Mouse (Mus musculus): Measurements from ENCODE around the gene Dgka. TPM values are rescaled to one million over a fixed set of nuclear protein-coding genes. Genes with fewer than 3 reads are reported as not detected.
"Not testable (repeated sequence)": the region's sequence is repeated elsewhere in the genome, so short reads cannot be mapped to it uniquely, and the experiment has no call there.

The Dgka gene
- total and polyA plus RNA-seq, 2 experiments = 6.5 to 7.2 TPM

DNA sequence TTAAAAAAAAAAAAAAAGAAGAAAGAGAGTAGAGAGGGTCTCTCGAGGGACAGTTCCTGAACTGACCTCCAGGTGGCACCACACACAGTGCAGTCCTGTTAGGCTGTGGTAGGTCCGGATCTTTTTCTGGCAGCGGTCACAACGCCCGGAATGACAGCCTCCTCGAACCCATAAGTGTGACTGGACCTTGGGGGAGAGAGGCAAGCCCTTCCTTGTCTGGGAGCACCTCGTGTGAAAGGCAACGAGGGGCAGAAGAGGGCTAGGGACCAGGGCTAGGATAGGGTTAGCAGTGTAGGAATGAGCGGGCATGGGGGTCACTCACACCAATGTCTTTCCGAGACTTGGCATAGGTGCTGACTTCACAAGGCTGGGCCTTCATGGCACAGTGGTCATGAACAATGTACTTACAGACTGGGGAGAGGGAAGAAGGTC is 13.6 kb downstream of the Dgka start:
- Histone ChIP-seq H3K36me3 (ENCODE audit: control insufficient read depth, insufficient read depth, low read length) (peaks cover 6% of the 10 kb centered on the region), H3K79me2 (ENCODE audit: control insufficient read depth, insufficient read depth, low read length) (no peaks in the 10 kb centered on the region), H3K4me3 (ENCODE audit: insufficient read depth, low read depth, low read length) (no peak overlapping the region), H3K4me1 (ENCODE audit: control insufficient read depth, insufficient read depth, low read length) (peaks cover 1% of the 10 kb centered on the region; the same call in 1 of the 2 replicates), H3K27me3 (ENCODE audit: control insufficient read depth, insufficient read depth, low read length) (no peaks in the 10 kb centered on the region), H3K27ac (replicated peaks; ENCODE audit: insufficient read depth, low read depth, low read length) (no peak overlapping the region), H3K9ac (ENCODE audit: low read depth, low read length) (no peak overlapping the region; the same call in 1 of the 2 replicates)
- peak; percentile 36 for DNase-seq (ENCODE audit: extremely low read depth, low read depth, low spot score)
- TF ChIP-seq POLR2A (IDR thresholded peaks at IDR 0.05; ENCODE audit: extremely low read depth, insufficient read depth, low read length) (no peak), CTCF (IDR thresholded peaks at IDR 0.05; ENCODE audit: low read depth, low read length) (peak; percentile 91)
- 20% methylated on average over 10 of the region's 10 CpGs for WGBS

DNA sequence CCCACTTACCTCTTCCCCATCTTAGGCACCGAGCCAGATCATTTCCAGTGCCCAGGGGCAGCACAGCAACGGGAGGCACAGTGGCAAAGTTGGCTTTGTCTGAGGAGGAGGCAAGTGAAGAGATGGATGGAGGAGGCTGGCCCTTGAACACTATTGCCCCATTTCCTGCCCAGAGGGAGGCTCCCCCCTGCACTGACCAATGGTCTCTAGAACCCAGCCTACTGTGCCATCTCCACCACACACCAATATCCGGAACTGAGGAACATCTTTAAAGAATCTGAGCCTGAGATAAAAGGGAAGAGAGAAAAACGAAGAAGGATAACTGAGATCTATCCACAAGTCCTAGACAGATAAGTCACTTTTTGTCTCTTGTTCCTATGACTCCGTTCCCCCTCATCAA is 16.6 kb downstream of the Dgka start:
- Histone ChIP-seq H3K4me1 (ENCODE audit: control insufficient read depth, insufficient read depth, low read length) (peaks cover 1% of the 10 kb centered on the region; the same call in 1 of the 2 replicates), H3K27ac (replicated peaks; ENCODE audit: insufficient read depth, low read depth, low read length) (no peak overlapping the region), H3K9ac (ENCODE audit: low read depth, low read length) (no peak overlapping the region), H3K4me3 (ENCODE audit: insufficient read depth, low read depth, low read length) (no peak overlapping the region), H3K36me3 (ENCODE audit: control insufficient read depth, insufficient read depth, low read length) (no peaks in the 10 kb centered on the region; the same call in 1 of the 2 replicates), H3K79me2 (ENCODE audit: control insufficient read depth, insufficient read depth, low read length) (no peaks in the 10 kb centered on the region), H3K27me3 (ENCODE audit: control insufficient read depth, insufficient read depth, low read length) (no peaks in the 10 kb centered on the region)
- DNase-seq (ENCODE audit: extremely low read depth, low read depth, low spot score) = no peak
- TF ChIP-seq POLR2A (IDR thresholded peaks at IDR 0.05; ENCODE audit: extremely low read depth, insufficient read depth, low read length) = no peak
- TF ChIP-seq CTCF (IDR thresholded peaks at IDR 0.05; ENCODE audit: low read depth, low read length) = no peak
- WGBS = 91% methylated on average over 5 of the region's 5 CpGs

DNA sequence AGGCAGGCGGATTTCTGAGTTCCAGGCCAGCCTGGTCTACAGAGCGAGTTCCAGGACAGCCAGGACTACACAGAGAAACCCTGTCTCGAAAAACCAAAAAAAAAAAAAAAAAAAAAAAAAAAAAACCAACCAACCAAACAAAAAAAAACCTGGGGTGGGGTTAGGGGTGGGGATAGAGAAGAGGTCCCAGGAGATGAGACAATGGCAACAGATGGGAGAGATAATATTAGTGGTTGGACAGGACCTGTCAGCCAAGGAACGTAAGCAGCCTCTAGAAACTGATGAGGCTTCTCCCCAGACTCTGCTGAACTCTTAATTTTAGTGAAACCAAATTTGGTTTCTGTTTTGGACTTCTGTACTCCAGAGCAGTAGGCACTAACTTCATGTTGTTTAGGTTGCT is 19.2 kb downstream of the Dgka start:
- not testable (repeated sequence) for H3K4me1 ChIP-seq (ENCODE audit: control insufficient read depth, insufficient read depth, low read length); H3K79me2 ChIP-seq (ENCODE audit: control insufficient read depth, insufficient read depth, low read length); H3K4me3 ChIP-seq (ENCODE audit: insufficient read depth, low read depth, low read length); H3K27ac ChIP-seq (replicated peaks; ENCODE audit: insufficient read depth, low read depth, low read length); DNase-seq (ENCODE audit: extremely low read depth, low read depth, low spot score); H3K36me3 ChIP-seq (ENCODE audit: control insufficient read depth, insufficient read depth, low read length); H3K9ac ChIP-seq (ENCODE audit: low read depth, low read length); H3K27me3 ChIP-seq (ENCODE audit: control insufficient read depth, insufficient read depth, low read length)
- 95% methylated on average over 4 of the region's 4 CpGs for WGBS

DNA sequence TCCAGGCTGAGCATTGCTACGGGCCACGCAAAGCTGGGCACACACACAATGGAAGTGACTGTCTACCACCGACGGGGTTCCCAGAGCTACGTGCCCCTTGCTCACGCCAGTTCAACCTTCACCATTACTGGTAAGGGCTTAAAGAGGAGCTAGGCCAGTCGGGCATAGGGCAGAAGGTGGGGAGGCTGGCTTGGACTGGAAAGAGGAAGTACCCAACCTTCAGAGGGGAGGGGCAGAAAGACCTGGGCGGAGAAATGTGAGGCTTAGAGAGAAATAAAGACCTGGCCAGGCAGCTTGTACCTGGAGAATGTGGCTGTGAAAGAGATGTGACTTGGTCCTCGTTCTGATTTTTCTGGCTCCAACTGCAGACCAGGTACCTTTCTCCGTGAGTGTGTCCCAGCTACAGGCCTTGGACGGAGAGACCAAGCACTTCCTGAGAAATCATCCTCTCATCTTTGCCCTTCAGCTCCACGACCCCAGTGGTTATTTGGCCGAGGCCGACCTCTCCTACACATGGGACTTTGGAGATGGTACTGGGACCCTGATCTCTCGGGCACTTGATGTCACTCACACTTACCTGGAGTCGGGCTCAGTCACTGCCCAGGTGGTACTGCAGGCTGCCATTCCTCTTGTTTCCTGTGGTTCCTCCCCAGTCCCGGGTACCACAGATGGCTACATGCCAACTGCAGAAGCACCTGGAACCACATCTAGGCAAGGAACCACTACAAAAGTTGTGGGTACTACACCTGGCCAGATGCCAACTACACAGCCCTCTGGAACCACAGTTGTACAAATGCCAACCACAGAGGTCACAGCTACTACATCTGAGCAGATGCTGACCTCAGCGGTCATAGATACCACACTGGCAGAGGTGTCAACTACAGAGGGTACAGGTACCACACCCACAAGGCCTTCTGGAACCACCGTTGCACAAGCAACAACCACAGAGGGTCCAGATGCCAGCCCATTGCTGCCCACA is 28.8 kb downstream of the Dgka start:
- Histone ChIP-seq H3K36me3 (ENCODE audit: control insufficient read depth, insufficient read depth, low read length) (no peaks in the 10 kb centered on the region), H3K27ac (replicated peaks; ENCODE audit: insufficient read depth, low read depth, low read length) (no peak overlapping the region), H3K79me2 (ENCODE audit: control insufficient read depth, insufficient read depth, low read length) (no peaks in the 10 kb centered on the region), H3K4me1 (ENCODE audit: control insufficient read depth, insufficient read depth, low read length) (no peaks in the 10 kb centered on the region), H3K27me3 (ENCODE audit: control insufficient read depth, insufficient read depth, low read length) (no peaks in the 10 kb centered on the region), H3K9ac (ENCODE audit: low read depth, low read length) (no peak overlapping the region), H3K4me3 (ENCODE audit: insufficient read depth, low read depth, low read length) (no peak overlapping the region)
- TF ChIP-seq POLR2A (IDR thresholded peaks at IDR 0.05; ENCODE audit: extremely low read depth, insufficient read depth, low read length) (no peak), CTCF (IDR thresholded peaks at IDR 0.05; ENCODE audit: low read depth, low read length) (no peak)
- 86% methylated on average over 19 of the region's 19 CpGs for WGBS
- DNase-seq (ENCODE audit: extremely low read depth, low read depth, low spot score) = no peak

DNA sequence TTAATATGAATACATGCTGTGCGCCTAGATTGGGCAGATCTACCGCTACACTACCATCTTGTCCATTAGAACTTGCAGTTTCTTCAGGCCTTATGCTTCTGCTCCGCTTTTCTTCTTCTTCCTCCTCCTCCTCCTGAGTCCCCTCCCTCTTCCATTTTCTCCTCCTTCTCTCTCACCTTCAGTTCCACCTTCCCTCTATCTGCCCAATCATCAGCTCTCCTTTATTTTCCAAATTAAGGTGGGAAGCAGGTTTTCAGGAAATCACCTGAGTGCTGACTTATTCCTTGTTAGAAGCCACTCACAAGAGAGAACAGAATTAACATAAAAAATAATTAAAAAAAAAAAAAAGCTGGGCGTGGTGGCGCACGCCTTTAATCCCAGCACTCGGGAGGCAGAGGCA is 33.3 kb downstream of the Dgka start:
- H3K79me2 ChIP-seq (ENCODE audit: control insufficient read depth, insufficient read depth, low read length); H3K4me1 ChIP-seq (ENCODE audit: control insufficient read depth, insufficient read depth, low read length); H3K27me3 ChIP-seq (ENCODE audit: control insufficient read depth, insufficient read depth, low read length); H3K9ac ChIP-seq (ENCODE audit: low read depth, low read length); DNase-seq (ENCODE audit: extremely low read depth, low read depth, low spot score); H3K4me3 ChIP-seq (ENCODE audit: insufficient read depth, low read depth, low read length); H3K36me3 ChIP-seq (ENCODE audit: control insufficient read depth, insufficient read depth, low read length); H3K27ac ChIP-seq (replicated peaks; ENCODE audit: insufficient read depth, low read depth, low read length): not testable (repeated sequence)
- 97% methylated on average over 7 of the region's 7 CpGs for WGBS

DNA sequence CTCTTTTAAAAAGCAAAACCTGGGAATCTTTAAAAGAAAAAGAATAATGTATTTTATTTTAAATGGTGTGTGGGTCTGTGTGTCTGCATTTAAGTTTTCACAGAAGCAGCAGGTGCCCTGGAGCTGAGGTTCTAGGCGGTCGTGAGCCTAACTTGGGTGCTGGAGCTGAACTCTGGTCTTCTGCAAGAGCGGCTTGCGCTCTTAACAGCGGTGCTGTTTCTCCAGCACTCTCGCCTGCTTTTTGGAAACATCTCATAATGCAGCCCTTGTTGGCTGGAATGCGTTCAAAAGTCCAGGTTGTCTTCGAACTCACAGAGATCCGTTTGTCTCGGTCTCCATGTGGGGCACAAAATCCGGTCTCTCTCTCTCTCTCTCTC is 39.4 kb downstream of the Dgka start:
- peak overlapping the region; percentile 69 for H3K9ac ChIP-seq (ENCODE audit: low read depth, low read length)
- peak overlapping the region; percentile 27; the same call in 1 of the 2 replicates for H3K4me3 ChIP-seq (ENCODE audit: insufficient read depth, low read depth, low read length)
- peaks cover 3% of the 10 kb centered on the region; the same call in 1 of the 2 replicates for H3K4me1 ChIP-seq (ENCODE audit: control insufficient read depth, insufficient read depth, low read length)
- H3K27me3 ChIP-seq (ENCODE audit: control insufficient read depth, insufficient read depth, low read length) = no peaks in the 10 kb centered on the region
- TF ChIP-seq POLR2A (IDR thresholded peaks at IDR 0.05; ENCODE audit: extremely low read depth, insufficient read depth, low read length) = no peak
- no peak for TF ChIP-seq CTCF (IDR thresholded peaks at IDR 0.05; ENCODE audit: low read depth, low read length)
- WGBS = 22% methylated on average over 11 of the region's 11 CpGs
- no peaks in the 10 kb centered on the region for H3K79me2 ChIP-seq (ENCODE audit: control insufficient read depth, insufficient read depth, low read length)
- peak overlapping the region; percentile 11; the same call in 1 of the 2 replicates for H3K27ac ChIP-seq (replicated peaks; ENCODE audit: insufficient read depth, low read depth, low read length)
- peaks cover 7% of the 10 kb centered on the region; the same call in 1 of the 2 replicates for H3K36me3 ChIP-seq (ENCODE audit: control insufficient read depth, insufficient read depth, low read length)
- no peak for DNase-seq (ENCODE audit: extremely low read depth, low read depth, low spot score)

All from liver, adult 2 months (tissue).